Mouse (Mus musculus): ENCODE measurements around the gene Lhfpl2.

DNA sequence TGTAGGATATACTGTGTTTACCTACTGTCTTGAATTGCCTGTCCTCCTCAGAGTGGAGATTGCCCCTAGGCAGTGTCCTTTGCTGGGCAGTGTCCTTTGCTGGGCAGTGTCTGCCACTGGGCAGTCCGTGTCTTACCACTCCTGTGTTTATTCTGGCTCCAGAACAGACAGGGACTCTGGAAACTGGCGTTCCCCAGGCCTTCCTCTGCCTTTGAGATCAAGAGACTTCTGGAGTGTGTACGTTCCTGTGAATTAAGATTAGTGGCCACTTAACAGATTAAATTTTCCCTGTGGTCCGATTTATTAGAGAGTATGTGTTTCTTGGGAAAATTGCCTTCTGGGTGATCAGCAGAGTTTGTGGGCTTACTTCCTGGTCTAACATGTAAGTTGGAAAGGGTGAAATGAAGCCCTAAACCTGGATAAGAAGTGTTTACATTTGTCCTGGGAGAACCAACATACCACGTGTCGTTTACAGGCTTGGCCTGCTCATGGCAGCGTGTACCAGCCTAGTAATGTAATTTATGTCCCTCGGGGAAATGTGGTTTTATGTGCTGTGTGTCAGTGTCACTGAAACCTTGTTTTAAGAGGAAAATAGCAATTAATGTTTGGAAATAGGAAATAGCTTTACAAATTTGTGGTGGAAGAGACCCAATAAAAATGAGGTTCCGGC is 15.6 kb downstream of the Lhfpl2 start:
- TF ChIP-seq POLR2A (IDR thresholded peaks at IDR 0.05; ENCODE audit: borderline replicate concordance, control insufficient read depth, low read depth, low read length) = no peak
- no peak for TF ChIP-seq CTCF (IDR thresholded peaks at IDR 0.05; ENCODE audit: control insufficient read depth, insufficient read depth, low read length)
